Mouse (Mus musculus): ENCODE measurements at regions not wholly inside any gene's neighbourhood (a gene's known extent, or its start where the extent isn't known, plus 50 kb on each side); places are given as distances from the start of the nearest gene placed in this dataset.
A peak's percentile ranks its signal among the peaks of the same experiment; 100 is the strongest.

- Histone ChIP-seq H3K9ac (no peak overlapping the region), H3K36me3 (replicated peaks) (no peaks in the 10 kb centered on the region), H3K4me2 (no peak overlapping the region), H3K9me3 (replicated peaks) (no peaks in the 10 kb centered on the region), H3K4me1 (replicated peaks) (no peaks in the 10 kb centered on the region), H3K27me3 (no peaks in the 10 kb centered on the region), H3K4me3 (replicated peaks) (no peak overlapping the region), H3K27ac (replicated peaks) (no peak overlapping the region)
- WGBS (ENCODE audit: insufficient replicate concordance), result 50% methylated on average over 4 of the region's 4 CpGs
- ATAC-seq (ENCODE audit: insufficient read depth), result no peak
Observed at GRCm38 (mm10) chr1:80069141-80069540, 149.1 kb downstream of the Fam124b start.

DNA sequence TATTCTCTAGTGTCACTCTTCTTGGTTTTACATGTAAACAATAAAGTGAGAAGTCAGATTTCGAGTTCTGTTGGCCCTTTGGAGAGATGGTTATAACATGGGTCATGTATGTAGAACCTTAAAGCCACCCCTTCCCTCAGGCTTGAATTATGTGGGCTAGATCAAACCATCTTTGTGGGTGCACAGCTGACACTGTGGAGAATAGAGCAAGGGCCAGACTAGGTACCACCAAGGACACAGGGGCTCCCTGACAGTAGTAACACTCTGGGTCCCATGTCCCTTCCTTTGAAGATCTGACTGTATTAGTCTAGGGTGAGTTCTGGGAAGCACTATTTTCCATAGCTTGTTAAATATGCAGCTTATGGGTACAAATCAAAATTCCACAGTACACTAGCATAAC lies 156.2 kb downstream of the Fam124b start:
- Histone ChIP-seq H3K4me3 (replicated peaks) (no peak overlapping the region), H3K9me3 (replicated peaks) (no peaks in the 10 kb centered on the region), H3K27ac (replicated peaks) (no peak overlapping the region), H3K4me2 (no peak overlapping the region), H3K9ac (no peak overlapping the region), H3K36me3 (replicated peaks) (no peaks in the 10 kb centered on the region), H3K27me3 (no peaks in the 10 kb centered on the region), H3K4me1 (replicated peaks) (no peaks in the 10 kb centered on the region)
- WGBS (ENCODE audit: insufficient replicate concordance), result 31% methylated on average over 1 of the region's 1 CpGs
- ATAC-seq (ENCODE audit: insufficient read depth), result no peak

GRCm38 (mm10) chr1:80061632-80062031 lies 156.6 kb downstream of the Fam124b start:
- Histone ChIP-seq H3K4me3 (replicated peaks) (no peak overlapping the region), H3K9ac (no peak overlapping the region), H3K9me3 (replicated peaks) (no peaks in the 10 kb centered on the region), H3K36me3 (replicated peaks) (no peaks in the 10 kb centered on the region), H3K4me2 (no peak overlapping the region), H3K27ac (replicated peaks) (no peak overlapping the region), H3K4me1 (replicated peaks) (no peaks in the 10 kb centered on the region), H3K27me3 (no peaks in the 10 kb centered on the region)
- 70% methylated on average over 7 of the region's 7 CpGs for WGBS (ENCODE audit: insufficient replicate concordance)
- ATAC-seq (ENCODE audit: insufficient read depth), result no peak

DNA sequence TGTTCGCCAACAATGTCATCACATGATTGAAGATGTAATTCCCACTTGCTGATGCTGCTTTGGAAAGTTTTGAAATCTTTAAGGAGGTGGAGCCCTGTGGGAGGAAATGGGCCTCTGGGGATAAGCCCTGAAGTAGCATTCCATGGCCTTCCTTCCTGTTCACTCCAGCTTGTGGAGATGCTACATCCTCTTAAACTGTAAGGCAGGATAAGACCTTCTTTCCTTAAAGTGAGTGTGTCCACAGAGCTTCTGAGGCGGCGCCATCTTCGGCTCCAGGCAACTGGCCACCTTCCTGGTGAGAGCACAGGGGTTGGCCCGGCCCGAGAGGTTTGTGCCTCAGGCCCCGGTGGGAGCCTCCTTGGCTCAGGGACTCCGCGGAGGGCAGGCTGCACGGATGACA lies 173.1 kb downstream of the Fam124b start:
- Histone ChIP-seq H3K9ac (no peak overlapping the region), H3K4me3 (replicated peaks) (no peak overlapping the region), H3K9me3 (replicated peaks) (no peaks in the 10 kb centered on the region), H3K27me3 (no peaks in the 10 kb centered on the region), H3K27ac (replicated peaks) (no peak overlapping the region), H3K36me3 (replicated peaks) (no peaks in the 10 kb centered on the region), H3K4me2 (no peak overlapping the region), H3K4me1 (replicated peaks) (0 out of 2 replicates have a peak, but pooled peaks cover 6% of the 10 kb centered on the region)
- WGBS (ENCODE audit: insufficient replicate concordance), result 76% methylated on average over 10 of the region's 10 CpGs
- ATAC-seq (ENCODE audit: insufficient read depth), result no peak

DNA sequence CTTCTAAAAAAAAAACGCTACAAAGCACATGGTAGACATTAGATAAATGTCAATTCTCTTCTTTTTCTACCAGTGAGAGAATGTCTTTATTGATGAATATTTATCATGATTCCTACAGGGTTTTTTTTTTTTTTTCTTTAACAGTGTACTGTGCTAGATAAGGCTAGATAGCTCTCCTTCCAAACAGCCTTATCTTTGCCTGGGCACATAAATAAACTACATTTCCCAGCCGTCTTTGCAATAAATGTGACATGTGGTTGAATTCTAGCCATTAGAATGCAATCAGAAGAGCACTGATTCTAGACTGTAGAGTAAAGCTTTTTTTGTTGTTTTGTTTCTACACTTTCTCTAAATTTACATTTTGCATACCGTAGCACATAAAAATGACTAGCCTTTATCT lies 177.9 kb downstream of the Fam124b start:
- no peak overlapping the region for H3K4me2 ChIP-seq
- no peak overlapping the region for H3K9ac ChIP-seq
- H3K27ac ChIP-seq (replicated peaks), result no peak overlapping the region
- no peaks in the 10 kb centered on the region for H3K9me3 ChIP-seq (replicated peaks)
- H3K4me3 ChIP-seq (replicated peaks), result no peak overlapping the region
- WGBS (ENCODE audit: insufficient replicate concordance), result 38% methylated on average over 3 of the region's 3 CpGs
- peaks cover 15% of the 10 kb centered on the region for H3K27me3 ChIP-seq
- no peaks in the 10 kb centered on the region for H3K36me3 ChIP-seq (replicated peaks)
- H3K4me1 ChIP-seq (replicated peaks), result 0 out of 2 replicates have a peak, but pooled peaks cover 11% of the 10 kb centered on the region
- ATAC-seq (ENCODE audit: insufficient read depth), result no peak

DNA sequence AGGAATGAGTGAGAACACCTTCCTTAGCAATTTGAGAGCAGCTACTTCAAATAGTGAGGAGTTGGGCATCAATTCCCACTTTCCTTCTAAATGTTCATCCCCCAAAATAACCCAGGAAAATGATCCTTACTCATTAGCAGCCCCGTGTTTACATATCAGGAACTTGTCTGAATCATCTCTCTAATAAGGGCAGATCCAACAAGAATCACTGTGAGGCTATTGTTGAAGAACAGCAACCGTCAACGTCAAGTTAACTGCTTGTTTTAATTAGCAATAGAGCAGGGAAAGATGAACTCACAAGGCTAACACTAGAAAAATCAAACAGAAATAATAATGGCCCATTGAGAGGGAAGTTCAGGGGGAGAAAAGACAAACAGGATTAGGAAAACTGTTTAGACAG lies 178.4 kb downstream of the Fam124b start:
- WGBS (ENCODE audit: insufficient replicate concordance), result 52% methylated on average over 3 of the region's 3 CpGs
- no peak overlapping the region for H3K27ac ChIP-seq (replicated peaks)
- H3K27me3 ChIP-seq, result peaks cover 15% of the 10 kb centered on the region
- H3K9me3 ChIP-seq (replicated peaks), result no peaks in the 10 kb centered on the region
- no peak overlapping the region for H3K4me3 ChIP-seq (replicated peaks)
- no peak overlapping the region for H3K9ac ChIP-seq
- 0 out of 2 replicates have a peak, but pooled peaks cover 11% of the 10 kb centered on the region for H3K4me1 ChIP-seq (replicated peaks)
- no peaks in the 10 kb centered on the region for H3K36me3 ChIP-seq (replicated peaks)
- ATAC-seq (ENCODE audit: insufficient read depth), result no peak
- no peak overlapping the region for H3K4me2 ChIP-seq

DNA sequence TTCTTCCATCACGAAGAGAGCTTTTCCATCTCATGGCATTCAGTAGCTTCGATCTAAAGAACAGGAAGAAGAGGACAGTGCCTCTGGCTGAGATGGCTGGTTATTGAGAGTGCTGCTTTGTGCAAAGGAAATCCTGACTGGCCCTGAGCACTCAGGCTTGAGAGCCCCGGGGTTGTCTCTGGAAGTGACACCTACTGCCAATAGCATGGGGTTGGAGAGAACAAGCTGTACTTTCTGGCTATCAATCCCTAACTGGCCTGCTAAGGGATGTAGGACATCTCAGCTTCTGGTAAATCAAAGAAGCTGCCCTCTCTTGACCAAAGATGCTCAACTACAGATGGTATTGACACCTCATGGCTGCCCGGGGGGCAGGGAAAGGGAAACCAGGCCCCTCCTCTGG lies 178.2 kb upstream of the Serpine2 start:
- H3K36me3 ChIP-seq (replicated peaks), result no peaks in the 10 kb centered on the region
- no peaks in the 10 kb centered on the region for H3K9me3 ChIP-seq (replicated peaks)
- ATAC-seq (ENCODE audit: insufficient read depth), result no peak
- 0 out of 2 replicates have a peak, but pooled peaks cover 11% of the 10 kb centered on the region for H3K4me1 ChIP-seq (replicated peaks)
- no peak overlapping the region for H3K9ac ChIP-seq
- H3K27me3 ChIP-seq, result peaks cover 15% of the 10 kb centered on the region
- no peak overlapping the region for H3K4me3 ChIP-seq (replicated peaks)
- H3K4me2 ChIP-seq, result no peak overlapping the region
- no peak overlapping the region for H3K27ac ChIP-seq (replicated peaks)
- WGBS (ENCODE audit: insufficient replicate concordance), result 52% methylated on average over 4 of the region's 4 CpGs

DNA sequence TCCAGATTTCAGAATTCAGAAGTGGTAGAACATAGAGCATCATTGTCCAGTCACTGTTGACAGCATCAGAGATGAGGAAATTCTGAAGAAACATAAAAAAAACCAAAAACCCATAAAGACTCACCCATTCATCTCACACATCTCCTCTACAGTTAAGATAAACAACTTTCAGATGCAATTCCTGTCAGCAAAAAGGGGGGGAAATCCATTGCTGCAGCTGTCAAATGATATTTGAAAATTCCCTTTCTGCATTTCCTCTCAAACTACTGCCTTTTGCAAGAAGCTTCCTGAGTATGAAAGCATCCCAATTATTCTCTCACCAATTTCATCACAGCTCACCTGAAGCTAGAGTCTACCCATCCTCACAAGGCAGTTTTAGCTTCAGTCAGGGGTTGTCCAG lies 177.1 kb upstream of the Serpine2 start:
- no peak overlapping the region for H3K9ac ChIP-seq
- H3K36me3 ChIP-seq (replicated peaks), result no peaks in the 10 kb centered on the region
- peaks cover 18% of the 10 kb centered on the region for H3K4me1 ChIP-seq (replicated peaks)
- no peaks in the 10 kb centered on the region for H3K9me3 ChIP-seq (replicated peaks)
- no peak overlapping the region for H3K4me3 ChIP-seq (replicated peaks)
- H3K4me2 ChIP-seq, result no peak overlapping the region
- peaks cover 15% of the 10 kb centered on the region for H3K27me3 ChIP-seq
- no peak for ATAC-seq (ENCODE audit: insufficient read depth)
- H3K27ac ChIP-seq (replicated peaks), result no peak overlapping the region

- ATAC-seq (ENCODE audit: insufficient read depth), result no peak
- Histone ChIP-seq H3K4me3 (replicated peaks) (no peak overlapping the region), H3K4me2 (no peak overlapping the region), H3K27me3 (peaks cover 15% of the 10 kb centered on the region), H3K4me1 (replicated peaks) (peaks cover 33% of the 10 kb centered on the region), H3K36me3 (replicated peaks) (no peaks in the 10 kb centered on the region), H3K9ac (no peak overlapping the region), H3K9me3 (replicated peaks) (no peaks in the 10 kb centered on the region), H3K27ac (replicated peaks) (no peak overlapping the region)
- 79% methylated on average over 4 of the region's 4 CpGs for WGBS (ENCODE audit: insufficient replicate concordance)
Observed at GRCm38 (mm10) chr1:80036436-80036835, 175.5 kb upstream of the Serpine2 start.

DNA sequence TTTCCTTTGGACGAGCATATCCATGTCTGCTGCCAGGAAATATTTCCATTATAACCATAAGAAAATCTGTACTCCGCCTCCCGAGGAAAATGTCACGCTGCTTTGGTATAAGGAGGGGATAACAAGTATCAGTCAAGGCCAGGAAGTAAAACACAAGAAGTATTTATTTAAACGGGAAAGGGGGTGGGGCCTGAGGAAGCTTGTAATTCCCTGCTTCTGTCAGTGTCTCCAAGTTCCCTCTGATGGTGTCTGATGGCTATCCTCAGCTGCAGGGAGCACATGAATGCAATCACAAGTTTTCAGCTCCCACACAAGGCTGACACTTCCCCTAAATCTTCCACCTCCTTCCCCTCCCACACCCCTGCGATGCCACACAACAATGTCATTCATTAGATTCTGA lies 172.5 kb upstream of the Serpine2 start:
- Histone ChIP-seq H3K27ac (replicated peaks) (0 out of 2 replicates have a peak overlapping the region, but pooled peaks have one; percentile 30), H3K4me3 (replicated peaks) (no peak overlapping the region), H3K36me3 (replicated peaks) (no peaks in the 10 kb centered on the region), H3K4me1 (replicated peaks) (peaks cover 47% of the 10 kb centered on the region), H3K27me3 (peaks cover 7% of the 10 kb centered on the region), H3K4me2 (no peak overlapping the region), H3K9me3 (replicated peaks) (no peaks in the 10 kb centered on the region), H3K9ac (no peak overlapping the region)
- no peak for ATAC-seq (ENCODE audit: insufficient read depth)
- WGBS (ENCODE audit: insufficient replicate concordance), result 53% methylated on average over 6 of the region's 6 CpGs

- H3K4me1 ChIP-seq (replicated peaks), result peaks cover 51% of the 10 kb centered on the region
- no peak overlapping the region for H3K4me3 ChIP-seq (replicated peaks)
- no peak overlapping the region for H3K4me2 ChIP-seq
- 53% methylated on average over 2 of the region's 2 CpGs for WGBS (ENCODE audit: insufficient replicate concordance)
- H3K36me3 ChIP-seq (replicated peaks), result no peaks in the 10 kb centered on the region
- 0 out of 2 replicates have a peak overlapping the region, but pooled peaks have one; percentile 30 for H3K27ac ChIP-seq (replicated peaks)
- no peak overlapping the region for H3K9ac ChIP-seq
- H3K27me3 ChIP-seq, result peaks cover 4% of the 10 kb centered on the region
- ATAC-seq (ENCODE audit: insufficient read depth), result no peak
- H3K9me3 ChIP-seq (replicated peaks), result no peaks in the 10 kb centered on the region
Observed at GRCm38 (mm10) chr1:80033121-80033520, 172.1 kb upstream of the Serpine2 start.

DNA sequence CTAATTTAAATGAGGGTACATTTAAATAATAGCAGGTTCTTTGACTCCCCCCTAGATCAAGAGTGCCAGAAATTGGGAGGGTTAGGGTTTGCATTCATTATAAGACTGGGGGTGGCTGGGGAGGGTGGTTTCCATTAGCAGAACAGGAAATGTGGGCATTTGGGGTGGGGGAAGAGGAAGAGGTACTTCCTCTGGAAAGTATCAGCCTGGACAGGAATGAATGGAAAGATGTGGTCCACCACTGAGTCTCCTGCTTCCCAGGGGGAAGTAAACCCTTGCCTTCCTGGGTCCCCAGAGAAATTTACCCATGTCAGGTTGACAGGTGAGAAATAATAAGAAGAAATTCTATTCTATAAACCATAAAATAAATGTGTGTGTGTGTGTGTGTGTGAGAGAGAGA lies 171.5 kb upstream of the Serpine2 start:
- no peak for ATAC-seq (ENCODE audit: insufficient read depth)
- Histone ChIP-seq H3K27ac (replicated peaks) (peak overlapping the region; percentile 30), H3K4me3 (replicated peaks) (no peak overlapping the region), H3K27me3 (peaks cover 4% of the 10 kb centered on the region), H3K9me3 (replicated peaks) (no peaks in the 10 kb centered on the region), H3K9ac (no peak overlapping the region), H3K4me1 (replicated peaks) (peaks cover 52% of the 10 kb centered on the region), H3K36me3 (replicated peaks) (no peaks in the 10 kb centered on the region), H3K4me2 (no peak overlapping the region; the same call in 1 of the 2 replicates)

All from liver, embryonic 15.5 days (tissue).